Mouse (Mus musculus): ENCODE data around the gene Syt9. TPM values are rescaled to one million over a fixed set of nuclear protein-coding genes. Genes with fewer than 3 reads are reported as not detected.

The Syt9 gene
- polyA plus RNA-seq, 1 experiment from 2014 or later: 6.1 TPM

DNA sequence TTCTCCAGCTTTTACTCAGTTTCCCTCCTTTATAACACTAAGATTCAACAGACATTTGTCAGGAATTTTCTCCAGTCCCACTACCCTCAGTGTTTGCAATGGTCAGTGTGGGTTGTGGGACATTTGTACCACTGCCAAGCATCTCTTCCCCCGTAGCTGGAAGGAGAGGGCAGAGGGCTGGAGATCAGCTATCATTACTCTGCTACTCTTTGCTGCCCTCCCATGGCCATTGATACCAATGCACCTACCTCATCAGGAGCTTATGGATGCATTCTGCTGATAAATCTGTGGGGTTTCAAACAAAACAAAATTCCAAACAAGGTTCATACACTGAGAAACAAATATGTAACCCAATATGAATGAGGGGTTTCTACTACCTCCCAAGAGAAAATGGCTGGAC is 155.8 kb downstream of the Syt9 start:
- WGBS: 13% methylated on average over 1 of the region's 1 CpGs
- Histone ChIP-seq H3K36me3 (no peaks in the 10 kb centered on the region), H3K4me3 (no peak overlapping the region), H3K27ac (no peak overlapping the region), H3K9ac (no peak overlapping the region), H3K9me3 (no peaks in the 10 kb centered on the region), H3K4me2 (no peak overlapping the region), H3K27me3 (no peaks in the 10 kb centered on the region), H3K4me1 (replicated peaks) (no peaks in the 10 kb centered on the region)
- peak; percentile 68; the same call in 1 of the 2 replicates for ATAC-seq (ENCODE audit: low FRiP score)

DNA sequence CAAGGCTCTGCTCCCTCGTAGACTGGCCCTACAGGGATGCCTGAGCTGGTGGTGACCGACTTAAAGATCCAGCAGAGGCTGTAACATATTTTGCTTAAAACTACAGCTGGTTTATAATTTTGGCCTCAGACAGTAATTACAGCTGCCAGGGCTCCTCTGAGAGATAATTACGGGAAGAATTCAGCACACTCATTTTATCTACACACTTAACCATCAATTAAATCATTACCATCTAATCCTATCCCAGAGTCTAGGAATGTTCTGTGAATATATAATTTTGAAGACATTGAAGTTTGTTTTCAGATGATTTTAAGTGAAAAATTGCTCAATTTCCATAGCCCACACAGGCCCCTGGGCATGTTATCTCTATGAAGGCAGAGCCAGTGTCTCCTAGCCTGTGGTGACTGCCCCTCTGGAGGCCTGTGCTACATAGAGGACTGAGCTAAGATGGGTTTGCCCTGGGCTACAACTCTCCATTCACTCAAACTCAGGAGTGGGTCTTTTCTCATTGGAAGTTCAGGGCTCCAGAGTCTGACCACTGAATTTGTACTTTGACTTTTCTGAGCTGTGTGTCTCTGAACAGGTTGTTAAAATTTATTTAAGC is 157.7 kb downstream of the Syt9 start:
- H3K4me2 ChIP-seq: no peak overlapping the region
- H3K27me3 ChIP-seq: no peaks in the 10 kb centered on the region
- H3K27ac ChIP-seq: no peak overlapping the region
- no peaks in the 10 kb centered on the region for H3K36me3 ChIP-seq
- H3K4me1 ChIP-seq (replicated peaks): no peaks in the 10 kb centered on the region
- WGBS: 82% methylated on average over 3 of the region's 3 CpGs
- no peak overlapping the region for H3K4me3 ChIP-seq
- ATAC-seq (ENCODE audit: low FRiP score): no peak
- no peaks in the 10 kb centered on the region for H3K9me3 ChIP-seq
- no peak overlapping the region for H3K9ac ChIP-seq

DNA sequence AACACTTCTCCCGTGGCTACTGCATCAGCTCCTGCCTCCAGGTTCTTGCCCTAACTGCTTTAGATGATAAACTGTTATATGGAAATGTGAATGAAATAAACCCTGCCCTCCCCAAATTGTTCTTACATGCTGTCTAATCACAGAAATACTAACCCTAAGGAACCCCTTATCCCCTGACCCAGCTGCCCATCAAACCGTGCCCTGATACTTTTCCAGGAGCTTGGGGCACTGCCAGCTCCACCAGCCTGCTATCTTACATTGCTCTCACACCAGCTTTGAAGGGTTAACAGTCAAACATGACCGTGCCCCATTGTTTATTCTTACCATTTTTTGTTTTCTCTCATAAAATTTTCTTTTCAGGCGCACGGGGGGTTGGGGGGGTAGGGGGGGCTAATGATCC is 158.8 kb downstream of the Syt9 start:
- no peak overlapping the region for H3K9ac ChIP-seq
- H3K36me3 ChIP-seq: no peaks in the 10 kb centered on the region
- 89% methylated on average over 5 of the region's 5 CpGs for WGBS

DNA sequence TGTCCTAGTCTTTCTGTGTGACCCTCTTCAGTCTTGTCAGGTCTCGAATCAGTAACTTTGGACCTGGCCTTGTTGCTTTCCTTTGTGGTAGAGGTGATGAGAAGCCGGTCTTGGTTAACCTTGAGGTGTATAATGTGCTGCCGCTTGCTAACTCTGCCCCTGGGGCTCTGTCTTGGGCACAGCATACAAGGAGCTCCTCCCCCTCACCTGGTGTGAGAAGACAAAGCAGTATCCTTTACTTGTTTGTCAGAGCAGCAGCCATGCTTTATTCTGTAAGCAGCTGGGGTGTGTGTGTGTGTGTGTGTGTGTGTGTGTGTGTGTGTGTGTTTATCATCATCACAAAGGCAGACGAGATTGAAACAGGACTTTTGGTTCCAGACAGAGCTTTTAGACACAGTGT is 164.8 kb downstream of the Syt9 start:
- no peaks in the 10 kb centered on the region for H3K36me3 ChIP-seq
- H3K27me3 ChIP-seq: no peaks in the 10 kb centered on the region
- H3K9me3 ChIP-seq: 0 out of 2 replicates have a peak, but pooled peaks cover 3% of the 10 kb centered on the region
- no peak for ATAC-seq (ENCODE audit: low FRiP score)
- no peak overlapping the region for H3K27ac ChIP-seq
- H3K4me1 ChIP-seq (replicated peaks): no peaks in the 10 kb centered on the region
- WGBS: 80% methylated on average over 4 of the region's 4 CpGs
- no peak overlapping the region for H3K9ac ChIP-seq
- H3K4me2 ChIP-seq: no peak overlapping the region
- no peak overlapping the region for H3K4me3 ChIP-seq

More for the DNA sequence above, 158.8 kb downstream of the Syt9 start:
- Histone ChIP-seq H3K4me3 (no peak overlapping the region), H3K4me1 (replicated peaks) (no peaks in the 10 kb centered on the region), H3K27ac (no peak overlapping the region), H3K27me3 (no peaks in the 10 kb centered on the region), H3K9me3 (0 out of 2 replicates have a peak, but pooled peaks cover 3% of the 10 kb centered on the region), H3K4me2 (no peak overlapping the region)
- ATAC-seq (ENCODE audit: low FRiP score): no peak

DNA sequence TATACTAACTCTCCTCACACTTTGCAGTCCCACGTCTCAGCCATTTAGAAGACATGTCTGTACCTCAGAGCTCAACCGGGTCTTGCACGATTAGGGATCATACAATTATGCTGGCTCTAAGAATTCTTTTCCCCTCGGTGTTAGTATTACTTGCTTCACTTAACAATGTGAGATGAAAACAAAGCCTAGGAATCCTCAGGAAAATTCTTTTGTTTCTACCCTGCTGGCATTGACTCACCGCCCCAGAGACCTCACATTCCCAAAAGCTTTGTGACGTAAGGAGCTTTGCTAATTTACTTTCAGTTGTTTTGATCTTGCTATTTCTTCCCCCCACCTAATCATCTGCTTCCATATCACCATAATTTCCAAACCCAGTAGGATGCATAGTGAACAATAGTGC is 166.0 kb downstream of the Syt9 start:
- WGBS: 56% methylated on average over 6 of the region's 6 CpGs

DNA sequence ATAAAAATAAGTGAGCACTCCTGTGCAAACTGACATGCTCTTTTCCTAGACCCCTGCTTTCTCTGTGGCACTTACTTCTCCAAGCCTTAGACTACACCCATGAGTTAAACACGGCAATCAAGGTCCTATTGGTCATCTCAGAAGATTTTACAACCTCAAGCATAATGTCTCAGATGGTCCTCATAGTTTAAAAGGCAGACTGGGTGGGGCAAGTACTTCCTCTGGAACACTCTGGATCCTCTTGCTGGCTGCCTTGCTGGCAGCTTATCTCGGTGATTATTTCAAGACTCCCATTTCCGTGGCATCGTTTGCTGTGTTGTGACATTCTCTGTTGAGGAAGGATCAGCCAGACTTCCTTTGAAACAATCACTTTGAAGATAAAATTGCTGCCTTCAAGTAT is 169.5 kb downstream of the Syt9 start:
- Histone ChIP-seq H3K4me1 (replicated peaks) (no peaks in the 10 kb centered on the region), H3K4me2 (no peak overlapping the region), H3K36me3 (no peaks in the 10 kb centered on the region), H3K4me3 (no peak overlapping the region), H3K9ac (no peak overlapping the region), H3K27me3 (no peaks in the 10 kb centered on the region), H3K27ac (no peak overlapping the region), H3K9me3 (no peaks in the 10 kb centered on the region)
- WGBS: 80% methylated on average over 4 of the region's 4 CpGs
- ATAC-seq (ENCODE audit: low FRiP score): no peak

More for the DNA sequence above, 166.0 kb downstream of the Syt9 start:
- no peak for ATAC-seq (ENCODE audit: low FRiP score)
- Histone ChIP-seq H3K27me3 (no peaks in the 10 kb centered on the region), H3K36me3 (no peaks in the 10 kb centered on the region), H3K9me3 (0 out of 2 replicates have a peak, but pooled peaks cover 3% of the 10 kb centered on the region), H3K4me3 (no peak overlapping the region), H3K27ac (no peak overlapping the region), H3K9ac (no peak overlapping the region), H3K4me2 (no peak overlapping the region), H3K4me1 (replicated peaks) (no peaks in the 10 kb centered on the region)

DNA sequence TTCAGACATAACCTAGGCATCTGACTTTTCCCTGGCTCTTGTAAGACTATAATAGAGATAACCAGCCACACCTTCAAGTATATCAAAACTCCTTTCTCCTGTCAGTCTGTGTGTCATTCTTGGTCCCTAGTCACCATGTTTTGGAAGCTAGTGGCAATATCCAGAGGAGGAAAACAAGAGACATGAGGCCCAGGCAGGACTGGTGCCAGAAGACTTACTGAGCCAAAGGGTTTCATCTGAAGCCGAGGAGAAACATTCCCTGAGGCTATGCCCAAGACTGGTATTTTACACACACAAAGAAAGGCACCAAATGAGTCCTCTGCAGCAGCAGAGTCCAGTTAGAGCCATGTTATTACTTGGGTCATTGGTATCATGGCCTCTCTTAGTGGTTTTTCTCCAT is 174.5 kb downstream of the Syt9 start:
- Histone ChIP-seq H3K9ac (no peak overlapping the region), H3K4me1 (replicated peaks) (no peaks in the 10 kb centered on the region), H3K36me3 (no peaks in the 10 kb centered on the region), H3K27me3 (no peaks in the 10 kb centered on the region), H3K4me3 (no peak overlapping the region), H3K4me2 (no peak overlapping the region), H3K9me3 (no peaks in the 10 kb centered on the region), H3K27ac (no peak overlapping the region)
- WGBS: 73% methylated on average over 1 of the region's 1 CpGs
- ATAC-seq (ENCODE audit: low FRiP score): no peak

DNA sequence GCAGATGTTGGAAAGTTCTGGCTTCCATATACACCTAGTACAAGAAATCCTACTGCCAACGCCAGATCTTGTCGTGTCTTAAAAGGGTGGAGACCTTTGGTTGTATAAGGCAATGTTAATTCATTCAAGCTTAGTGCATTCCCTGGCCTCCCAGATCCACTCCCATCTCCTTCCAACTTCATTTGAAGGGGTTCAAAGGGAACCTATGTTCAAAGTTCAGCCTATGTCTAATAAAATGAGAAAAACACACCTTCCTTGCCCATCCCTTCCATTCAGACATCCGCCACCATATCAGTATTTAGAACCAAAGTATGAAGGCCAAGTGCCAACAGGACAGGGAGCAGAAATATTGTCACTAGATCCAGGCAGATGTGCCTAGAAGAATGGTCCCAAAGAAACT is 177.3 kb downstream of the Syt9 start:
- Histone ChIP-seq H3K4me1 (replicated peaks) (no peaks in the 10 kb centered on the region), H3K4me2 (no peak overlapping the region), H3K9me3 (no peaks in the 10 kb centered on the region), H3K4me3 (no peak overlapping the region), H3K27me3 (no peaks in the 10 kb centered on the region), H3K27ac (no peak overlapping the region), H3K9ac (no peak overlapping the region), H3K36me3 (no peaks in the 10 kb centered on the region)
- no peak for ATAC-seq (ENCODE audit: low FRiP score)
- 96% methylated on average over 3 of the region's 3 CpGs for WGBS

DNA sequence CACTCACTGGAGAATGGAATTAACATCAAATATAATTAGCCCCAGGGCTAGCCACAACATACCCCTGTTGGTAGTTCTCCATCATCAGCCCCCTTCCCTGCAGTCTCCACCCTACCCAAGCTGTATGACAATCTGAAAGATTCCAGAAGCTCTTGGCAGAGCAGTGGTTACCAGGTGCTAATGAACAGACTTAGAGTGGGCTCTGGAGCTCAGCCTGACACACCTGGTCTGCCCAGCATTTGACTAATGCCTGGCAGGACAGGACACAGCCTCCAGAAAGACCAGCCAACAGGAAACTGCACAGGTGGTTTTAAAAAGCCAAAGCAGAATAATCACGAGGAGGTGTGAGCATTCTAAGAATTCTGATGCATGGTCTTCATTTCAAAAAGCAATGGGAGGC is 182.9 kb downstream of the Syt9 start:
- Histone ChIP-seq H3K36me3 (no peaks in the 10 kb centered on the region), H3K9me3 (no peaks in the 10 kb centered on the region), H3K27ac (no peak overlapping the region), H3K4me3 (no peak overlapping the region), H3K4me2 (no peak overlapping the region), H3K4me1 (replicated peaks) (no peaks in the 10 kb centered on the region), H3K9ac (no peak overlapping the region), H3K27me3 (no peaks in the 10 kb centered on the region)
- no peak for ATAC-seq (ENCODE audit: low FRiP score)
- WGBS: 78% methylated on average over 1 of the region's 1 CpGs

DNA sequence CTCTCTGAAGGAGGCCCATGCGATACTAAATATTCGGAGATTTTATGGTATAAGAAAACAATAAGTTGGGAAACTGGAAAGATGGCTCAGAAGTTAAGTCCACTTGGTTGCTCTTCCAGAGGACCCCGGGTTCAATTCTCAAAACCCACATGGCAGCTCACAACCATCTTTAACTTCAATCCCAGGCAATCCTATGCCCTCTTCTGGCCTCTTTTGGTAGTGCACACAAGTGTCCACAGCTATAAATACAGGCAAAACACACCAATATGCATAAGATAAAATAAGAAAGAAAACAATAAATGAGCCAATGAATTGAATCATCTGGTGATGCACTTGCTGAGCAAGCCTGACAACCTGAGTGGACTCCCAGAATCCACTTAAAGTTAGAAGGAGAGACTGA is 185.4 kb downstream of the Syt9 start:
- Histone ChIP-seq H3K27me3 (no peaks in the 10 kb centered on the region), H3K4me3 (no peak overlapping the region), H3K36me3 (no peaks in the 10 kb centered on the region), H3K9me3 (no peaks in the 10 kb centered on the region), H3K4me1 (replicated peaks) (no peaks in the 10 kb centered on the region), H3K4me2 (no peak overlapping the region), H3K9ac (no peak overlapping the region), H3K27ac (no peak overlapping the region)
- no peak for ATAC-seq (ENCODE audit: low FRiP score)
- WGBS: 86% methylated on average over 3 of the region's 3 CpGs

DNA sequence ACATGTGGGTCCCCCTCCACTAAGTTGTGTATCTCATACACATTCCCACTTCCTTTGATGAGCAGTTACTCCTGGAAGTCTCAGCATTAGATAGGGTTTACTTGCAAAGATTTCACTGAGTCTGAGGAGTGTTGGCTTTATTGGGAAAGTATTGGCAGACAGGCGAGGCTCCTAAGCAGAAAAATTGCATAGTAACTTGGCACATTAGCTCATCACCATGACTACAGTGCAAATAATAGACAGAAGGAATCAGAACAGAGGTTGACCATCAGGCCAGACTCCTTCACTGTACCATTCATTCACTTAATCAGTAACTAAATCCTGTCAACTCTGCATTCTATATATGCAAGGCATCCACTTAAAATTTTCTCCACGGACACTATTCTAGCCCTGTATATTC is 190.1 kb downstream of the Syt9 start:
- no peak overlapping the region for H3K4me2 ChIP-seq
- H3K27me3 ChIP-seq: no peaks in the 10 kb centered on the region
- H3K9me3 ChIP-seq: no peaks in the 10 kb centered on the region
- 81% methylated on average over 2 of the region's 2 CpGs for WGBS
- no peaks in the 10 kb centered on the region for H3K36me3 ChIP-seq
- H3K4me3 ChIP-seq: no peak overlapping the region
- H3K4me1 ChIP-seq (replicated peaks): no peaks in the 10 kb centered on the region
- ATAC-seq (ENCODE audit: low FRiP score): no peak
- no peak overlapping the region for H3K9ac ChIP-seq
- H3K27ac ChIP-seq: no peak overlapping the region

DNA sequence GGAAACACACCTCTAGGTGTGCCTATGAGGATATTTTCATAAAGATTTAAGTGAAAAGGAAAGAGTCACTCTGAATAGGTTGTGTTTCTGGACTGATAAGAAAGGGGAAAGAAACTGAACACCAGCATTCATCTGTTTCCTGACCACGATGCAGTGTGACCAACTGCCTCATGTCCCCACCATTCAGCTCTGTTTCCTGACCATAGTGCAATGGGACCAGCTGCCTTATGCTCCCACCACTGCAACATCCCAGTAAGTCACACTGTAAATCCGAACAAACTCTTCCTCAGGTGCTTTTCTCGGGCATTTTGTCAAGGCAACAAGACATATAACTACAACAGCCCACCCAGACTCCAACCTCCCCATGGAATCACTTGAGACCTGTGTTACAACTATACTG is 191.1 kb downstream of the Syt9 start:
- no peak overlapping the region for H3K4me2 ChIP-seq
- no peak overlapping the region for H3K27ac ChIP-seq
- no peaks in the 10 kb centered on the region for H3K4me1 ChIP-seq (replicated peaks)
- WGBS: 79% methylated on average over 3 of the region's 3 CpGs
- H3K4me3 ChIP-seq: no peak overlapping the region
- no peak for ATAC-seq (ENCODE audit: low FRiP score)
- H3K9ac ChIP-seq: no peak overlapping the region
- no peaks in the 10 kb centered on the region for H3K27me3 ChIP-seq
- H3K9me3 ChIP-seq: no peaks in the 10 kb centered on the region
- H3K36me3 ChIP-seq: no peaks in the 10 kb centered on the region

DNA sequence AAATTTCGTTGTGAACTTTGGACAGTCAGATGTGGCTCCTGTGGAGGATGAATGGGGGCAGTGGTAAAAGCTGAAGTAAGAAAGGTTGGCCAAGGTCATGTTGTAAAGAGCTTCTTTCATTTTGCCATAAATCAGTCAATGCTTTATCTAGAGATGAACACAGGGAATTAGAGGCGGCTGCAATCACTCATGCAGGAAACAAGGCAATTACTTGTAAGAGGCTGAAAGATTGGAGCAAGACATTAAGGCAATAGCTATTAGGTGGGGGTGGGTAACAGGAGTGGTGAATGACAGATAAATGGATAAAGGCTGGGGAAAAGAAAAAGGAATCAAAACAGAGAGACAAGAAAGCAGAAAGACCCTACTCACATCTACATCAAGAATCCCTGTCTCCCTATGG is 193.2 kb downstream of the Syt9 start:
- no peak overlapping the region for H3K4me2 ChIP-seq
- H3K9me3 ChIP-seq: no peaks in the 10 kb centered on the region
- H3K4me3 ChIP-seq: no peak overlapping the region
- H3K27ac ChIP-seq: no peak overlapping the region
- no peaks in the 10 kb centered on the region for H3K27me3 ChIP-seq
- no peak for ATAC-seq (ENCODE audit: low FRiP score)
- WGBS: 41% methylated on average over 2 of the region's 2 CpGs
- H3K9ac ChIP-seq: no peak overlapping the region
- no peaks in the 10 kb centered on the region for H3K36me3 ChIP-seq
- H3K4me1 ChIP-seq (replicated peaks): no peaks in the 10 kb centered on the region

Measured in hindbrain, embryonic 13.5 days (tissue).